Mouse (Mus musculus): ENCODE data around the gene Gm17428. TPM values are rescaled to one million over a fixed set of nuclear protein-coding genes. Genes with fewer than 3 reads are reported as not detected.

Gene Gm17428
- polyA plus RNA-seq (2012; rRNA removed; ENCODE audit: low replicate concordance) = not detected in 2 replicates

GRCm38 (mm10) chr14:54976633-54977032 lies at the start of gene Gm17428:
Gene Gm17428 (plus strand): TSS chr14:54976933.

GRCm38 (mm10) chr14:54932645-54933150 lies 44.0 kb upstream of the Gm17428 start, which contains the start of gene Il25:
Gene Il25 (plus strand): TSS chr14:54932695.

GRCm38 (mm10) chr14:54935904-54936830 lies 40.6 kb upstream of the Gm17428 start, which contains the start of gene Cmtm5:
Gene Cmtm5 (plus strand): TSS chr14:54936261.

GRCm38 (mm10) chr14:54966320-54966977 lies 10.3 kb upstream of the Gm17428 start, which contains the start of gene Myh6:
Gene Myh6 (minus strand): TSS chr14:54966927.

GRCm38 (mm10) chr14:54994136-54994868 lies 17.6 kb downstream of the Gm17428 start, which contains the start of gene Myh7:
Gene Myh7 (minus strand): TSS chr14:54994626.

GRCm38 (mm10) chr14:55014991-55015766 lies 38.4 kb downstream of the Gm17428 start, which contains the start of gene Ngdn:
Gene Ngdn (plus strand): TSS chr14:55015454.

Other genes with a start within 250 kb of the Gm17428 start
- 11.6 and 16.1 TPM in 2 replicates for gene Slc7a8, start 195.0 kb upstream of the Gm17428 start, polyA plus RNA-seq (2012; rRNA removed; ENCODE audit: low replicate concordance)
- gene Rnf212b, start 162.8 kb upstream of the Gm17428 start, polyA plus RNA-seq (2012; rRNA removed; ENCODE audit: low replicate concordance) = 0.29 TPM in 1 of 2 replicates, not detected in the other
- 3.5 and 9.6 TPM in 2 replicates for gene Homez, start 106.0 kb upstream of the Gm17428 start, polyA plus RNA-seq (2012; rRNA removed; ENCODE audit: low replicate concordance)
- gene Ppp1r3e, start 99.4 kb upstream of the Gm17428 start, polyA plus RNA-seq (2012; rRNA removed; ENCODE audit: low replicate concordance) = 17.4 and 39.2 TPM in 2 replicates
- 42.9 and 50.7 TPM in 2 replicates for gene Bcl2l2, start 93.6 kb upstream of the Gm17428 start, polyA plus RNA-seq (2012; rRNA removed; ENCODE audit: low replicate concordance)
- 24.7 TPM in 1 of 2 replicates, not detected in the other for gene Gm20521, start 93.5 kb upstream of the Gm17428 start, polyA plus RNA-seq (2012; rRNA removed; ENCODE audit: low replicate concordance)
- 73.7 and 152 TPM in 2 replicates for gene Pabpn1, start 84.4 kb upstream of the Gm17428 start, polyA plus RNA-seq (2012; rRNA removed; ENCODE audit: low replicate concordance)
- 75.6 and 107 TPM in 2 replicates for gene Slc22a17, start 63.8 kb upstream of the Gm17428 start, polyA plus RNA-seq (2012; rRNA removed; ENCODE audit: low replicate concordance)
- 38.0 and 58.4 TPM in 2 replicates for gene Efs, start 50.8 kb upstream of the Gm17428 start, polyA plus RNA-seq (2012; rRNA removed; ENCODE audit: low replicate concordance)
- gene Il25, start 44.2 kb upstream of the Gm17428 start, polyA plus RNA-seq (2012; rRNA removed; ENCODE audit: low replicate concordance) = not detected in 2 replicates
- gene Cmtm5, start 40.7 kb upstream of the Gm17428 start, polyA plus RNA-seq (2012; rRNA removed; ENCODE audit: low replicate concordance) = 2.3 and 6.9 TPM in 2 replicates
- gene Myh6, start 10.0 kb upstream of the Gm17428 start, polyA plus RNA-seq (2012; rRNA removed; ENCODE audit: low replicate concordance) = 0.48 and 0.62 TPM in 2 replicates
- 0.02 and 0.57 TPM in 2 replicates for gene Myh7, start 17.7 kb downstream of the Gm17428 start, polyA plus RNA-seq (2012; rRNA removed; ENCODE audit: low replicate concordance)
- gene Ngdn, start 38.5 kb downstream of the Gm17428 start, polyA plus RNA-seq (2012; rRNA removed; ENCODE audit: low replicate concordance) = 9.4 and 15.2 TPM in 2 replicates
- gene Zfhx2, start 115.4 kb downstream of the Gm17428 start, polyA plus RNA-seq (2012; rRNA removed; ENCODE audit: low replicate concordance) = 1.1 and 3.8 TPM in 2 replicates
- gene Thtpa, start 117.9 kb downstream of the Gm17428 start, polyA plus RNA-seq (2012; rRNA removed; ENCODE audit: low replicate concordance) = 6.1 and 7.8 TPM in 2 replicates
- 58.4 TPM in 2 replicates for gene Ap1g2, start 129.7 kb downstream of the Gm17428 start, polyA plus RNA-seq (2012; rRNA removed; ENCODE audit: low replicate concordance)
- gene Jph4, start 140.0 kb downstream of the Gm17428 start, polyA plus RNA-seq (2012; rRNA removed; ENCODE audit: low replicate concordance) = 0.39 and 0.56 TPM in 2 replicates
- gene Dhrs2, start 245.1 kb downstream of the Gm17428 start, polyA plus RNA-seq (2012; rRNA removed; ENCODE audit: low replicate concordance) = not detected in 2 replicates